Mouse (Mus musculus): ENCODE results near the gene Cdk17.

The Cdk17 gene

GRCm38 (mm10) chr10:93231490-93231889, 70.8 kb downstream of the Cdk17 start:
- no peak for DNase-seq (ENCODE audit: low spot score)

DNA sequence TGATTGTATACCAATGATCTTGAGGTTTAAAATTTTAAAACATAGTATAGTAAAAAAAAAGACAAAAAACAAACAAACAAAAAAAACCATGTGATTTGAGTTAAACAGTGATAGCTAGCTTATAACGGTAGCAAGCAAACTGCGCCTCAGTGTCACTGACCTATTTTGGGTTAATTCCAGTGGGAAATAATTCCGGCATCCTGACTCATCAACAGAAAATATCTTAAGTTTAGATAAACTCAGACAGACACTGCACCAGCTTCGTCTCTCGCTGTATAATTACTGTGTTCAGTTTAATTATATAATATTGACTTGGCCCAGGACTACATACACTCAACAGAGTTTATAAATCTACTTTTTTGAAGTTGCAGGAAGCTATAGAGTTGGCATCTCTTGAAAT, 71.2 kb downstream of the Cdk17 start:
- no peak for DNase-seq (ENCODE audit: low spot score)

- DNase-seq (ENCODE audit: low spot score): no peak
Measured at GRCm38 (mm10) chr10:93233665-93234194, 73.1 kb downstream of the Cdk17 start.

GRCm38 (mm10) chr10:93234692-93235091, 74.0 kb downstream of the Cdk17 start:
- no peak for DNase-seq (ENCODE audit: low spot score)

- no peak for DNase-seq (ENCODE audit: low spot score)
Measured at GRCm38 (mm10) chr10:93239201-93239806, 78.6 kb downstream of the Cdk17 start.

GRCm38 (mm10) chr10:93242208-93242607, 81.5 kb downstream of the Cdk17 start:
- no peak for DNase-seq (ENCODE audit: low spot score)

- DNase-seq (ENCODE audit: low spot score): no peak
Measured at GRCm38 (mm10) chr10:93242861-93243260, 82.2 kb downstream of the Cdk17 start.

GRCm38 (mm10) chr10:93244209-93244705, 83.6 kb downstream of the Cdk17 start:
- no peak for DNase-seq (ENCODE audit: low spot score)

DNA sequence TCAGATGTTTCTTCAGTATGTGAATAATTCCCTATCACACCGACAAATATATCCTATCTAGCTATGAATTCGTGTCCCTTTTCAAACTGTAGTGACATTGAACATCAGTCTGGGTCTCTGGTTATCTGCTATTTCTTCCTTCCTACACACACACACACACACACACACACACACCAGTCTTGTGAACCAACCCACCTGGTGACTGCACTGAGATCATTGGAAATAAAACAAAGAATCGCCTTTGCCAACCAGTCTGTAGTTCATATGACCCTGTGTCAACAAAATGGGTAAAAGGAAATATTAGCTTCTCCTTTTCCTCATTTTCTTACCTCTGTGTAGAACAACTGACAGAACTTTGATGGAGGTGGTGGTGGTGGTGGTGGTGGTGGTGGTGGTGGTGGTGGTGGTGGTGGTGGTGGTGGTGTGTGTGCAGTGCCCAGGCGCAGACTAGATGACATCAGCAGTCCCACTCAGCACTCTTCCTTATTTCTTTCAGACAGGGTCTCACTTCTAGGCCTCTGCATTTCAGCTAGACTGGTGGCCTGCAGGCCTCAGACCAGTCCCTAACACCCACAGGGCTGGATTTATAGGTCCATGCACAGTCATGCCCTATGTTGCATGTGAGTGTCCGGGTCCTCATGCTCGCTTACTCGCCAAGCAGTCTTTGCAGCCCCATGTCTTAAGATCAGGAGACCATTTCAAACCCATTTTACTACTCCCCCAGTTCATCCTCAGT, 85.7 kb downstream of the Cdk17 start:
- DNase-seq (ENCODE audit: low spot score): no peak

- no peak for DNase-seq (ENCODE audit: low spot score)
Measured at GRCm38 (mm10) chr10:93247422-93247821, 86.7 kb downstream of the Cdk17 start.

GRCm38 (mm10) chr10:93247902-93248301, 87.2 kb downstream of the Cdk17 start:
- no peak for DNase-seq (ENCODE audit: low spot score)

DNA sequence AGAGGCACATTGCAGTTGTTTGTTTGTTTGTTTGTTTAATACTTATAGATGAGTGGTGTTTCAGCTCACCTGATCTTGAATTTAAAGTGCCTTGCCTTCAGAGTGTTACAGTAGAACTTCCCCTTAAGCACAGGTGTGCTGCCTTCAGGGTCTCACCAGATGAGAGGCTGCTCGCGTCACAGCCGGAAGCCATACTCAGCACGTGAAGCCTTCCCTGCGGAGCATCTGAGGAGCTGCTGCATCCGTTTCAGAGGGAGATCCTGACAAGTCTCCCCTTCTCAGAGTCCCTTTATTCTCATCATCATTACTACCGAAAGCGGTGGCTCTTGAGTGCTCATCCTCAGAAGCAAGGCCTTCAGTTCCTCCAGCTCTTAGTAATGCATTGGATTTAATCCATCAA, 87.7 kb downstream of the Cdk17 start:
- no peak for DNase-seq (ENCODE audit: low spot score)

DNA sequence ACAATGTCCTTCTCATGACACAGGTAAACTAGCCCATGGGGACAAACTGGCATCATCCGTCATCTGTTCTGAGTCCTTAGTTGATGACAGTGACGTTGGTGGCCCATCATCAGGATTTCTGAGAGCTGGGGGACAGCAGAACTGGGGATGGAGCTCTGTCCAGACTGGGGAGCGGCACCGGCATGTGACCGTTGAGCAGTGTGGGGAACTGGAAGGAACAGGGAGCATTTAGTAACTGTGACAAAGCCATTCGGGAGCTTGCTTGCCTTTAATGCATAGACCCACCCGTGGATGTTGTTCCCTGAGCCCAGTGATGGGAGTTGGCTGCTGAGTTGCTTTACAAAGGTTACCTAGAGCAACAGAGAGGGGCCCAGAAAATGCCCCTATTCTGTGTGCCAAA, 89.2 kb downstream of the Cdk17 start:
- DNase-seq (ENCODE audit: low spot score): peak; percentile 39

GRCm38 (mm10) chr10:93250436-93251317, 90.0 kb downstream of the Cdk17 start:
- peak; percentile 33 for DNase-seq (ENCODE audit: low spot score)

GRCm38 (mm10) chr10:93251426-93251825, 90.8 kb downstream of the Cdk17 start:
- DNase-seq (ENCODE audit: low spot score): peak; percentile 32

DNA sequence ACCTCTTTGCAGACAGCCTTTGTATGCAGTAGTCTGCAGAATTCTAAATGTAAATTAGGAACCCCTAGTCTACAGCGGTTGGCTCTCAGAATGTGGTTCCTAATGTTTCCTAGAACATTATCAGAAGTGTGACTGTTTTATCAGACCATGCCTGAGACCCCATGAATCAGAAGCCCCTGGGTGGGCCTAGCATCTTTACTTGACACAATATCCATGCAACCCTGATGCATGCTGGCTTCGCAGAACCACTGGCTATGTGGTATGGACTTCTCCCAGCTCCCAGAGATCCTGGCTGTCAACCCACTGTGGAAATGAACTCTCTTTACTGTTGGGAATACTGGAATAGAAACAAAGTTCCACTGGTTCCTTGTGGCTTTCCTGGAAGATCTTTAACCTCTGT, 92.0 kb downstream of the Cdk17 start:
- no peak for DNase-seq (ENCODE audit: low spot score)

DNA sequence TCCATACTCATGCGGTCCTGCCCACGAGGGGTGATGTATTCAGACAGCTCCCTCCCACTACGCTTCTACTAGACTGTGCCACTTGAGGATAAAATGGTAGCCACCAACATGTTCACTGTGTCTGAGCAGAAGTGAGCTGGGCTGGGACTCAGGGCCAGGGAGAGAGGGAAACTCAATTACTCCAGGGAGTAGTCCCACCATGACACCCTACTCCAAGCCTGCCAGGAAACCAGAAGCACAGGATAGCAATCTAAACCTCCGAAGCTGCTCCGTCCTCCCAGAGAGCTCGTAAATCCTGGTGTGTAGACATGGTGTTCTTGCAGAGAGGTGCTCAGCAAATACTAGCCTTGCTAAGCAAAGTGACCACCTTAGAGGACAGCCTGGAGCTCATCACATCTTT, 92.5 kb downstream of the Cdk17 start:
- DNase-seq (ENCODE audit: low spot score): no peak

DNA sequence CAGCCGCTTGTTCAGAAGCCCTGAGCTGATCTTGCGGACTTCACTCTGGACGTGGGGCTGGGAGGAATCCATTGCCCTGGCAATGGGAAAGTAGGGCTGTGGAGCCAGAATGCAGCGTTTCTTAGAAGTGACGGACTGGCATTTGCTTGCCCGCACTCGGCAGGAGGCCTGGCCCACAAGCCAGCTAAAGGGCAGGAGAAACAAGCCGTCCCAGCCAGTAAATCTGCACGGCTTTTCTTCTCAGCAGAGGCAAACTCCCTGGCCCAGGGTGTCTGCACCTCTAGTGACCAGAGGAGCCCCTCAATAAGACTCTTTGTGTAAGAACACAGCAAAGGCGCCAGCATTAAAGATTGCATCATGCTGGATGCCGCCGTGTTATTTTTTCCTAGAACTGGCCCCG, 94.6 kb downstream of the Cdk17 start:
- DNase-seq (ENCODE audit: low spot score): no peak

DNA sequence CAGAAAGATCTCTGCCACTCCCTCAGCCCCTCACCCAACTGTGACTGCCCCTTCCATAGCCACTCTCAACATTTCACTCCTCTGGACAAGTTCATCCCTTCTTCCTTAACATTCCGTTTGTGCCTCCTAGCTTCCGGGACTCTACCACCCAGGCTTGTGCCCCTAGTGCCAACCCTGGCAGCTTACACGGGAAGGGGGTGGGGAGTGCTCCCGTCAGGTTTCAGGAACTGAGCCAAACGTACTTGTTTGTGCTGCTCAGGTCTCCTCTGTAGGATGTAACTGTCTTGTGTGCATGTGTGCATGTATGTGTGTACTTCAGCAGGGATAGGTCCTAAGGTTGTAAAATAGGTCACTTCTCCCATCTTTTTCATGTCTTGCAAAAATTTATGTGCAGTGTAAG, 99.2 kb downstream of the Cdk17 start:
- no peak for DNase-seq (ENCODE audit: low spot score)

- DNase-seq (ENCODE audit: low spot score): no peak
Measured at GRCm38 (mm10) chr10:93261132-93261980, 100.7 kb downstream of the Cdk17 start.

DNA sequence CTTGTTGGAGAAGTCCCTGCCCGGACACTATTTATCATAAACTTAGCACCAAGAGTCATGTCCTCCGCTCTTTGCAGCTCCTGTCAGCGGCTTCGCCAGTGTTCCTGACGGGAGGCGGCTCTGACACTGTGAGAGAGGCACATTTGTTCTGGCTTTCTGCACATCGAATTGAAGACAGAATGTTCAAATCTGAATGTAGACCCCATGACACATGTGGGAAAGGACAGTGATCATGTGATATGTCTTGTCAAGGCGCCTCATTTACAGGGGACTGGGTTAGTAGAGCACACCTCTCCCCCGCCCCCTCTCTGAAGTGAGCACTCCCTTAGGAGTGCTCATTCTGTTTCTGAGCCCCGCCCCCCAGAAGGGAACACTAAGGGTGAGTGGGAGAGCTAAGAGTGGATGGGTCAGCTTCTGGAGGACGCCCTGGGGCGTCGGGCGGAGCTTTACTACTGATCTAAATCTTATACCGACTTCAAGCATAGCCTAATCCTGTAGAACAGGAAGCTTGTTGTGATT, 101.4 kb downstream of the Cdk17 start:
- no peak for DNase-seq (ENCODE audit: low spot score)

Data from testis, postnatal 10 days (tissue).